ENCODE assay signal across 10 mouse cellular contexts in the genomic region with DNA sequence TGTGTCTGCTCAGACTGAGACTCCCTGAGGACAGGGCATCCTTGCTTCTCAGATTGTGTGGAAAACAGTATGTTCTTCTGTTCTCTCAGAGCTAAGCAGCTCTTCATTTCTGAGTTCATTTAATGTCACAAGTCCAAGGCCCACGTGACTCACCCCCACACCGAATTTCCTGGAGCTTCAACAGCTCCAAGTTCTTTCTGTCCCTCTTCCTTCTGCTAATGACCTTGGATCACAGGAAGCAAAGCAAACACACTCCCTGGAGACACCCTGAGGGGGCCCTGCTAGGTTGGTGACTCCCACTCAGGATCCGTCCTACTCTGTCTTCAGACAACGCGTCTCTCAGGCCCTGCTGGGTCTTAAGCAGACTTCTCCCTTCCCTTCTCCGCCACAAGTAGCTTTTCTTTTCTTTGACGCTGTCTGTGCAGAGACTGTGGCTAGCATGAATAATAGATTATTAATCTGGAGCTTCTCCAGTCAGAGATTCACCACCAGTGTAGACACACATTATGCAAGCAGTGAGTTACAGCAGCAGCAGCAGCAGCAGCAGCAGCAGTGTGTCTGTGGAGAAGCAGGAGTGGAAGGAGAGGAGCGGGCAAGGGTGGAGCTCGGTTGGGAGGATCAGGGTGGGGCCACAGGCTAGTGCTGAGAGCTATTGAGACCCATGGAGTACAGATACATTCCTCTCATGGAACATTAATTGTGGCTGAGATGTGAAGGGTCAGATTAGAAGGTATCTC.
DNase-seq lines count a peak whose midpoint lies in the region; ATAC-seq lines count a peak whose summit lies in the region.
"Had no signal": no experiment of that assay in that cellular context is flagged by ENCODE, and none has a peak within 500 bp of the region (broad histone marks: within the 10 kb centered on the region; RNA-seq: fewer than 3 reads in every experiment).

No protein-coding gene starts in this region.

- no peaks in the 10 kb centered on the region for H3K9me3 ChIP-seq in kidney, embryonic 14.5 days (ENCODE audit: control insufficient read depth, low read length)
- H3K9me3 ChIP-seq: embryonic facial prominence, embryonic 13.5 days; lung, embryonic 15.5 days had no signal

- DNase-seq in kidney, adult 11 months: peak; percentile 17
- peak; percentile 5 for DNase-seq in adrenal gland, postnatal 10 days
- DNase-seq in heart, adult 8-10 months (ENCODE audit: low spot score): peak; percentile 60
- peak; percentile 30 to 59 for DNase-seq in kidney, postnatal 25 days
- no peak for DNase-seq in thymus, postnatal 14 days
- no peak for DNase-seq in thymus, postnatal 25 days

- H3K4me3 ChIP-seq in kidney, embryonic 14.5 days (ENCODE audit: low read length): no peak overlapping the region
- H3K4me3 ChIP-seq: embryonic facial prominence, embryonic 13.5 days; lung, embryonic 15.5 days had no signal

- H3K27me3 ChIP-seq in kidney, embryonic 14.5 days (ENCODE audit: control insufficient read depth, insufficient read depth, low read length): no peaks in the 10 kb centered on the region
- H3K27me3 ChIP-seq: embryonic facial prominence, embryonic 13.5 days; lung, embryonic 15.5 days had no signal

- 0 out of 2 replicates have a peak, but pooled peaks cover 7% of the 10 kb centered on the region for H3K4me1 ChIP-seq in kidney, embryonic 14.5 days (ENCODE audit: control insufficient read depth, insufficient read depth, low read length)

- no peak for ATAC-seq in kidney, embryonic 14.5 days (ENCODE audit: low FRiP score, low TSS enrichment)
- no peak for ATAC-seq in megakaryocyte, adult 5-6 weeks (ENCODE audit: poor library complexity, severe bottlenecking)

- no peak overlapping the region for H3K4me2 ChIP-seq in kidney, embryonic 14.5 days (replicated peaks; ENCODE audit: low read depth, low read length)
- H3K4me2 ChIP-seq: embryonic facial prominence, embryonic 13.5 days; lung, embryonic 15.5 days had no signal

- H3K9ac ChIP-seq in kidney, embryonic 14.5 days (ENCODE audit: low read depth, low read length): no peak overlapping the region
- H3K9ac ChIP-seq: embryonic facial prominence, embryonic 13.5 days; lung, embryonic 15.5 days had no signal

- no peak overlapping the region for H3K27ac ChIP-seq in kidney, embryonic 14.5 days (ENCODE audit: low read depth, low read length)
- H3K27ac ChIP-seq: embryonic facial prominence, embryonic 13.5 days; lung, embryonic 15.5 days had no signal

- no peaks in the 10 kb centered on the region for H3K36me3 ChIP-seq in kidney, embryonic 14.5 days (ENCODE audit: control insufficient read depth, insufficient read depth, low read length)
- H3K36me3 ChIP-seq: embryonic facial prominence, embryonic 13.5 days; lung, embryonic 15.5 days had no signal

- WGBS in kidney, embryonic 14.5 days: 46% methylated on average over 9 of the region's 9 CpGs

Comparison
In these comparisons a context has a peak if more than half of its experiments do, and no peak if none do; other contexts are left out.
1. DNase-seq: peak in kidney, adult 11 months (single experiment), adrenal gland, postnatal 10 days (single experiment), heart, adult 8-10 months (single experiment) and kidney, postnatal 25 days (2 of 2); none in thymus, postnatal 14 days (single experiment) and thymus, postnatal 25 days (single experiment).